Mouse (Mus musculus) liver, adult 2 months (tissue): ENCODE data around the gene Ccdc138.

ENCODE experiments used
- CTCF ChIP-seq: fragments of 200-500 bp; IDR thresholded peaks from 2 replicates; pipeline ENCODE4 v1.5.1; 2011; ENCODE audit warnings: low read depth, low read length, control low read depth
- POLR2A ChIP-seq: fragments of 200-500 bp; IDR thresholded peaks from 2 replicates; pipeline ENCODE4 v1.6.1; 2011; ENCODE audit warnings: low read length, control low read depth; ENCODE audit not compliant: insufficient read depth; ENCODE audit errors: extremely low read depth

DNA sequence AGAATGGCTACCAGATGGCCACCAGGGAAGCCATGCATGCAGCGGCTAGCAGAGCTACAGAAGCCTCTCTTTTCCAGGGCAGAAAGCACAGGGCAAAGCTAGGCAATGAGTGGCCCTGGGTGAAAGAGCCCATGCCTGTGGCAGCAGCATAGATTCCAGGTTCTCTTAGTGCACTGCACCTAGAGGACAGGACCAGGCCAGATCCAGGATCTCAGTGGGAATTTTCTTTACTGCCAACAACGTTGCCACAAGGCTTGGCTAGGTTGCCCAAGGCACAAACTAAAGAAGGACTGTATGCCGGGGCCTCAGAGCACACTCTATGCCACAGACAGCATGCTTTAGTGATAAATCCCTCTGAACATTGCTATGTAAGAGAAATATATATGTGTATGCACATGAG lies 108.6 kb downstream of the Ccdc138 start:
- no peak for TF ChIP-seq POLR2A
- no peak for TF ChIP-seq CTCF
